Mouse (Mus musculus) embryo, embryonic 11.5 days (tissue): Measurements from ENCODE around the gene Fzd7.
"Not testable (repeated sequence)": the region's sequence is repeated elsewhere in the genome, so short reads cannot be mapped to it uniquely, and the experiment has no call there.

ENCODE experiments used
- DNase-seq: peaks from one replicate; pipeline ENCODE4 v3.0.0-alpha.2; 2012; ENCODE audit warnings: low read depth, low spot score

Gene Fzd7

GRCm38 (mm10) chr1:59482331-59482695 is at the start of gene Fzd7:
Gene Fzd7, plus strand, starts transcription at chr1:59482424.
- DNase-seq, result no peak

- DNase-seq, result no peak
Observed at GRCm38 (mm10) chr1:59433296-59433695, 48.9 kb upstream of the Fzd7 start.

GRCm38 (mm10) chr1:59434071-59434470 is 48.2 kb upstream of the Fzd7 start:
- DNase-seq, result no peak

- no peak for DNase-seq
Observed at GRCm38 (mm10) chr1:59435270-59435669, 47.0 kb upstream of the Fzd7 start.

GRCm38 (mm10) chr1:59436321-59436720 is 45.9 kb upstream of the Fzd7 start:
- no peak for DNase-seq

GRCm38 (mm10) chr1:59437927-59438326 is 44.3 kb upstream of the Fzd7 start:
- DNase-seq, result no peak

- no peak for DNase-seq
Observed at GRCm38 (mm10) chr1:59438330-59438729, 43.9 kb upstream of the Fzd7 start.

GRCm38 (mm10) chr1:59439252-59439651 is 43.0 kb upstream of the Fzd7 start:
- DNase-seq, result no peak

- DNase-seq, result no peak
Observed at GRCm38 (mm10) chr1:59439941-59440340, 42.3 kb upstream of the Fzd7 start.

GRCm38 (mm10) chr1:59442721-59443120 is 39.5 kb upstream of the Fzd7 start:
- not testable (repeated sequence) for DNase-seq

- DNase-seq, result no peak
Observed at GRCm38 (mm10) chr1:59444127-59444660, 38.0 kb upstream of the Fzd7 start.

GRCm38 (mm10) chr1:59445242-59445641 is 37.0 kb upstream of the Fzd7 start:
- no peak for DNase-seq

- DNase-seq, result no peak
Observed at GRCm38 (mm10) chr1:59448497-59449270, 33.5 kb upstream of the Fzd7 start.

- no peak for DNase-seq
Observed at GRCm38 (mm10) chr1:59449423-59449822, 32.8 kb upstream of the Fzd7 start.

GRCm38 (mm10) chr1:59450896-59451295 is 31.3 kb upstream of the Fzd7 start:
- DNase-seq, result no peak

- DNase-seq, result no peak
Observed at GRCm38 (mm10) chr1:59451584-59451983, 30.6 kb upstream of the Fzd7 start.

- DNase-seq, result no peak
Observed at GRCm38 (mm10) chr1:59456825-59457224, 25.4 kb upstream of the Fzd7 start.

- DNase-seq, result no peak
Observed at GRCm38 (mm10) chr1:59457873-59458272, 24.4 kb upstream of the Fzd7 start.

GRCm38 (mm10) chr1:59458886-59459285 is 23.3 kb upstream of the Fzd7 start:
- DNase-seq, result no peak

GRCm38 (mm10) chr1:59464696-59465639 is 17.3 kb upstream of the Fzd7 start:
- DNase-seq, result no peak

- DNase-seq, result no peak
Observed at GRCm38 (mm10) chr1:59465640-59466008, 16.6 kb upstream of the Fzd7 start.

GRCm38 (mm10) chr1:59469170-59469569 is 13.1 kb upstream of the Fzd7 start:
- no peak for DNase-seq
